Mouse (Mus musculus): ENCODE data around the gene Marcks. TPM values are rescaled to one million over a fixed set of nuclear protein-coding genes. Genes with fewer than 3 reads are reported as not detected.

Gene Marcks
- polyA plus RNA-seq, 1 experiment from 2014 or later, result 20.8 TPM

DNA sequence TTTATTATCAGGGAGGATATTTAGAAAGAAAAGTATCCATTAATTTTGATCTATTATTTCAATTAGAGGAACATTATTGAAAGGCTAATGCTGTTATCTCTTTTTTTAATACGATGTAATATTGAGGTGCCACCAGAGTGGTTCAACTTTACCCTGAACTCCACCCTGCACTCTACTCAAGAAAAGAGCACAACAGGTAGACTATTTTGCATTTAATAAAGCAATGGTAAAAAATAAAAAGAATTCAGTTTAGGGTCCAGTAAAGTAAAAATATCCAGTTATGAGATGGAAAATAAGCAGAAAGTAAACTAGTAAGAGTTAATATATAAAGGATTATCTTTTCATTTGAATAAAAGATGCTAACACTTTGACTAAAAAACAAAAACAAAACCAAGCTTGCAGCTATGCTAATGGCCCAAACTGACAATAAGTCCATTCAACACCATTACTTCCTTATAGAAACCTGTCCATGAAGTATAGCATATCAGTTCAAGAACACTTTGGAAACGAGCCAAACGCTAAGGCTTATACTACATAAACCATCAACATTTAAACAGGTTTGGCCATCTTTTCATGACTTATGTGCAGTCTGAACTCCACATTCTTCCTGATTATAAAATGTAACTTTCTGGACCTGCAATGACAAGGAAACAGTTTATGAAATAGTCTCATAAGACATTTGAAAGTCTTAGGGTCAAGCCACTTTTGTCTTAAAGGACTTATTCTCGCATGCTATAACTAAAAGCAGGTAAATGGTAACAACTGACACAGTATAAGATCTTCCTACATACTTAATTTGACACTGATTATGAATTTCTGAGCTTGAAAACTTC, 4.6 kb downstream of the Marcks start:
- peaks cover 29% of the 10 kb centered on the region for H3K4me1 ChIP-seq (replicated peaks)
- DNase-seq, result no peak
- no peak overlapping the region for H3K27ac ChIP-seq
- no peak for ATAC-seq (ENCODE audit: low read depth)
- no peaks in the 10 kb centered on the region for H3K9me3 ChIP-seq (replicated peaks)
- no peak overlapping the region for H3K9ac ChIP-seq
- 79% methylated on average over 4 of the region's 4 CpGs for WGBS (ENCODE audit: insufficient replicate concordance)
- H3K27me3 ChIP-seq, result peaks cover 42% of the 10 kb centered on the region
- H3K36me3 ChIP-seq, result no peaks in the 10 kb centered on the region; the same call in 1 of the 2 replicates
- no peak overlapping the region for H3K4me2 ChIP-seq
- no peak overlapping the region for H3K4me3 ChIP-seq (replicated peaks)

GRCm38 (mm10) chr10:37132671-37133070, 6.0 kb downstream of the Marcks start:
- Histone ChIP-seq H3K27me3 (peaks cover 28% of the 10 kb centered on the region), H3K9me3 (replicated peaks) (no peaks in the 10 kb centered on the region), H3K36me3 (no peaks in the 10 kb centered on the region; the same call in 1 of the 2 replicates), H3K4me2 (no peak overlapping the region), H3K4me1 (replicated peaks) (peaks cover 14% of the 10 kb centered on the region), H3K4me3 (replicated peaks) (no peak overlapping the region), H3K9ac (no peak overlapping the region), H3K27ac (no peak overlapping the region)
- no peak for DNase-seq
- no peak for ATAC-seq (ENCODE audit: low read depth)
- 76% methylated on average over 4 of the region's 4 CpGs for WGBS (ENCODE audit: insufficient replicate concordance)

GRCm38 (mm10) chr10:37129652-37130051, 9.1 kb downstream of the Marcks start:
- no peak overlapping the region for H3K9ac ChIP-seq
- no peak overlapping the region for H3K4me3 ChIP-seq (replicated peaks)
- DNase-seq, result no peak
- H3K4me1 ChIP-seq (replicated peaks), result no peaks in the 10 kb centered on the region
- no peak overlapping the region for H3K27ac ChIP-seq
- peaks cover under 1% of the 10 kb centered on the region; the same call in 1 of the 2 replicates for H3K27me3 ChIP-seq
- H3K4me2 ChIP-seq, result no peak overlapping the region
- no peaks in the 10 kb centered on the region; the same call in 1 of the 2 replicates for H3K36me3 ChIP-seq
- no peak for ATAC-seq (ENCODE audit: low read depth)
- WGBS (ENCODE audit: insufficient replicate concordance), result 61% methylated on average over 3 of the region's 3 CpGs
- H3K9me3 ChIP-seq (replicated peaks), result no peaks in the 10 kb centered on the region

DNA sequence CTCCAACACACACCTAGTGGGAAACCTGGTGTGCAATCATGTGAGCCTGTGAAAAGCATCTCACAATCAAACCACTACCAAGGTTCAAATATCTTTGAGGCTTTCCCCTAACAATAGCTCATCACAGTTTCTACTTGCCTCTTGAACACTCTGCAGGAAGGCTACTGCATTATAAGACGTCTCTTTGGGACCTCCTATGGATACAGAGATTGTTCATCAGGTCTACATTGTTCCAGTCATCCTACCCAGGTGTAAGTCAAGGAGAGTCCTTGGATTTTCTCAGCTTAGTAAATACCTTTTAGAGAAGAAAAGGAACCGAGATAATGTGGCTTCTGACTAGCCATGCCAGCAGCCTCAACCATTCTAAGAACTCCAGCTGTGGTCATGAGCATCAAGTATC, 23.4 kb downstream of the Marcks start:
- WGBS (ENCODE audit: insufficient replicate concordance), result 41% methylated on average over 2 of the region's 2 CpGs
- H3K27ac ChIP-seq, result no peak overlapping the region

DNA sequence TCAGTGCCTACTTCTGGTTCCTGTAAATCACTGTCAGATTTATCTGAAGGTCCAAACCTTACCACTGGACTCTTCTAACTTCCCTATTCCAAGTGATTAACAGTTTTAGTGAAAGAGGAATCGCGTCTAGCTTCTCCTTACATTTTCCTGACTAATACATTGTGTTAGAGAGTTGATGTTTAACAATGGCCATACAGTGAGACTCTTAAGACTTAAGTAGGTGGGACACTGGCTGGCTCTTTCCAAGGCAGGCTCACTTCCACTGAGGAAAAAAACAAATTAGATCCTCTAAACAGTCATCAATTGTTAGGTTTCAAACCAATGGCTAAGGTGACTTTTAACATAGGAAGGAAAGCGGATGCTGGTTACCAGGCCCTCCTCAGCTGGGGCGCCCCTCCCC, 25.9 kb downstream of the Marcks start:
- no peak for DNase-seq

More for the DNA sequence above, 23.4 kb downstream of the Marcks start:
- H3K4me2 ChIP-seq, result no peak overlapping the region
- no peaks in the 10 kb centered on the region for H3K36me3 ChIP-seq
- H3K9me3 ChIP-seq (replicated peaks), result no peaks in the 10 kb centered on the region
- H3K4me3 ChIP-seq (replicated peaks), result no peak overlapping the region
- no peak for DNase-seq
- no peaks in the 10 kb centered on the region for H3K4me1 ChIP-seq (replicated peaks)
- ATAC-seq (ENCODE audit: low read depth), result no peak
- H3K27me3 ChIP-seq, result no peaks in the 10 kb centered on the region
- no peak overlapping the region for H3K9ac ChIP-seq

DNA sequence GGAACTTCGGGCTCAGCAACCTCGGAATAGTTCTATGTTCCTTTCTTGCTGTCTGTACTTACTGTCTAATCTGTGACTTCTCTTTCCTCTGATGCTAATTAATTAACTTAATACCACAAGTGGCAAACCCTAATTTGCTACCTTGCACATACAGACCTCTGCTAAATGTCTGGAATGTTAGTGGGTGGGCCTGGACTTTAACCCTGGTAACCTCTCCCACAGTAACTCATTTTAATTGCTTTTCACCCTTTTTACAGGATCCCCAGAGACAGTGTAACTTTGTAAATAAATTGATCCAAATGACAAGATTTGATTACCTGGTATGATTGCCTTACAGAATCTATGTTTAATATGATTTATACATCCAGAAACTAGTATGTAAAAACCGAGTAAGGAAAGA, 26.4 kb downstream of the Marcks start:
- Histone ChIP-seq H3K9me3 (replicated peaks) (no peaks in the 10 kb centered on the region), H3K27ac (no peak overlapping the region), H3K4me1 (replicated peaks) (no peaks in the 10 kb centered on the region), H3K27me3 (no peaks in the 10 kb centered on the region), H3K4me2 (no peak overlapping the region), H3K4me3 (replicated peaks) (no peak overlapping the region), H3K9ac (no peak overlapping the region), H3K36me3 (no peaks in the 10 kb centered on the region)
- DNase-seq (no peak), ATAC-seq (ENCODE audit: low read depth) (no peak)
- WGBS (ENCODE audit: insufficient replicate concordance), result 46% methylated on average over 3 of the region's 3 CpGs

More for the DNA sequence above, 25.9 kb downstream of the Marcks start:
- Histone ChIP-seq H3K27me3 (no peaks in the 10 kb centered on the region), H3K36me3 (no peaks in the 10 kb centered on the region), H3K4me3 (replicated peaks) (no peak overlapping the region), H3K9me3 (replicated peaks) (no peaks in the 10 kb centered on the region), H3K4me1 (replicated peaks) (no peaks in the 10 kb centered on the region), H3K9ac (no peak overlapping the region), H3K4me2 (no peak overlapping the region), H3K27ac (no peak overlapping the region)
- WGBS (ENCODE audit: insufficient replicate concordance), result 42% methylated on average over 4 of the region's 4 CpGs
- no peak for ATAC-seq (ENCODE audit: low read depth)

- Histone ChIP-seq H3K9me3 (replicated peaks) (no peaks in the 10 kb centered on the region), H3K27me3 (no peaks in the 10 kb centered on the region), H3K4me3 (replicated peaks) (no peak overlapping the region), H3K9ac (no peak overlapping the region), H3K4me1 (replicated peaks) (no peaks in the 10 kb centered on the region), H3K27ac (no peak overlapping the region), H3K4me2 (no peak overlapping the region), H3K36me3 (no peaks in the 10 kb centered on the region)
- ATAC-seq (ENCODE audit: low read depth), result no peak
- DNase-seq, result no peak
- WGBS (ENCODE audit: insufficient replicate concordance), result 42% methylated on average over 2 of the region's 2 CpGs
These were observed 27.3 kb downstream of the Marcks start for GRCm38 (mm10) chr10:37111432-37111831.

DNA sequence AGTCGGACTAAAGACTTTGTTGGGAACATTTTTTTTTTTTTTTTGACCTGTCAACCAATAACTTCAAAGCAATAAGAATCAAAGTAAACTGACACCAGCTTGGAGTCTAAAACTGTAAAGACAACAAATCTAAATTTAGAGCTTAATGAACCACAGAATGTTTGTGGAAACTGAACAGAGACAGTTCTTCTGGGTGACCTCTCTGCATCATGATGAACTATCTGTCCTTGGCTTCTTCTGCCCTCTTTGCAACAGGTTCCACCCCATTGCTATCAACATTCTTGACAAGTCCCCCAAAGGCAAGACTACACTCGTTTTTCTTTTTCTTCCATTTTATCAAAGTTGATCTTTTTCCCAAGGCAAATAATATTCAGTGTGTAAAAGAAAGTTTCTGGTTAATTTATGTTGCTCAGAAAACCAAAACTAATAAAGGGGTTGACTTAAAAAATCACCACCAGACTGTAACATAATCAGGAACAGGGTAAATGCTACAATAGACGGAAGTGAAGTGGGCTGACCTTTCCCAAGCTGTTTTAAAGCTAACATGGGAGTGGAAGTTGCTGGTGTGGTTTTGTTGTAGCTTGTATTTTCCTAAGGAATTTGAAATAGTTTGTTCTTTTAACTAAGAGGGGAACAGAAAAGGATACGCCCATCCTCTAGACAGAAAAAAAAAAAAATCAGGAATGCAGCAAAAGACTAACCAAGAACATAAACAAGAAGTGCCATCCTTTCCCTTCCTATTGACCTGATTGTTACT, 31.7 kb downstream of the Marcks start:
- no peaks in the 10 kb centered on the region for H3K27me3 ChIP-seq
- H3K4me3 ChIP-seq (replicated peaks), result no peak overlapping the region
- DNase-seq, result no peak
- 48% methylated on average over 4 of the region's 4 CpGs for WGBS (ENCODE audit: insufficient replicate concordance)
- H3K4me1 ChIP-seq (replicated peaks), result no peaks in the 10 kb centered on the region
- no peak overlapping the region for H3K9ac ChIP-seq
- no peaks in the 10 kb centered on the region for H3K36me3 ChIP-seq
- no peak overlapping the region for H3K27ac ChIP-seq
- no peaks in the 10 kb centered on the region for H3K9me3 ChIP-seq (replicated peaks)
- ATAC-seq (ENCODE audit: low read depth), result no peak
- no peak overlapping the region for H3K4me2 ChIP-seq

GRCm38 (mm10) chr10:37106303-37106702, 32.4 kb downstream of the Marcks start:
- Histone ChIP-seq H3K27me3 (no peaks in the 10 kb centered on the region), H3K27ac (no peak overlapping the region), H3K9ac (no peak overlapping the region), H3K36me3 (no peaks in the 10 kb centered on the region), H3K4me1 (replicated peaks) (no peaks in the 10 kb centered on the region), H3K9me3 (replicated peaks) (no peaks in the 10 kb centered on the region), H3K4me3 (replicated peaks) (no peak overlapping the region), H3K4me2 (no peak overlapping the region)
- DNase-seq (no peak), ATAC-seq (ENCODE audit: low read depth) (no peak)
- 67% methylated on average over 8 of the region's 8 CpGs for WGBS (ENCODE audit: insufficient replicate concordance)

- WGBS (ENCODE audit: insufficient replicate concordance), result 51% methylated on average over 4 of the region's 4 CpGs
- Histone ChIP-seq H3K4me3 (replicated peaks) (no peak overlapping the region), H3K4me1 (replicated peaks) (no peaks in the 10 kb centered on the region), H3K27me3 (no peaks in the 10 kb centered on the region), H3K9ac (no peak overlapping the region), H3K36me3 (no peaks in the 10 kb centered on the region), H3K9me3 (replicated peaks) (no peaks in the 10 kb centered on the region), H3K4me2 (no peak overlapping the region), H3K27ac (no peak overlapping the region)
- no peak for ATAC-seq (ENCODE audit: low read depth)
- no peak for DNase-seq
These were observed 36.3 kb downstream of the Marcks start for GRCm38 (mm10) chr10:37102227-37103080.

DNA sequence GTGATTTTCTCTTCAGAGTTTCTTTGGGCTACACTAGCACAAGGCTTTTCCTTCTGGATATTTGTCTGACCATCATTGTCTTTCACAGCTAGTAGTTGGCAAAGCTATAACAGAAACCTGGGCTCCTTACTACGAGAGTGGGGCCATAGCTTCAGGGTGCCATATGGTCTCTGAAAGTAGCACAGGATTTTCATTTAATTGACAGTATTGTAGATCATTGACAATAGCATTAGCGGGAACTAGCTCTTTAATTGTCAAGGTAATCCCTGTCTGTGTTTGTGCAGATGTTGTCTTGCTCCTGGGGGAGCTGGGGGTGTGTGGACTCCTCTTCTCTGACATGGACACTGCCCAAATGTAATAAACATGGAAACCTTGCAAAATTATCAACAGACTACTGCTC, 37.0 kb downstream of the Marcks start:
- Histone ChIP-seq H3K4me1 (replicated peaks) (no peaks in the 10 kb centered on the region), H3K9ac (no peak overlapping the region), H3K4me2 (no peak overlapping the region), H3K9me3 (replicated peaks) (no peaks in the 10 kb centered on the region), H3K4me3 (replicated peaks) (no peak overlapping the region), H3K27ac (no peak overlapping the region), H3K27me3 (no peaks in the 10 kb centered on the region), H3K36me3 (no peaks in the 10 kb centered on the region)
- ATAC-seq (ENCODE audit: low read depth) (no peak), DNase-seq (no peak)
- 56% methylated on average over 2 of the region's 2 CpGs for WGBS (ENCODE audit: insufficient replicate concordance)
